Mouse (Mus musculus) liver, embryonic 14 days (tissue): ENCODE results near the gene Dppa5a. TPM values are rescaled to one million over a fixed set of nuclear protein-coding genes. Genes with fewer than 3 reads are reported as not detected.

Experiments
- polyA plus RNA-seq: library from polyadenylated mRNA; depleted of rRNA; stranded (reverse); fragments of >200 nt; gene quantifications from 2 replicates; pipeline ENCODE4 v1.2.3, GENCODE M21; 2012; rRNA removed

Dppa5a gene
- polyA plus RNA-seq, result not detected in 2 replicates

GRCm38 (mm10) chr9:78367959-78368358 lies at the start of gene Dppa5a:
Gene Dppa5a (minus strand): TSS chr9:78368177.

GRCm38 (mm10) chr9:78395630-78396351 lies 27.8 kb upstream of the Dppa5a start, which contains the start of gene Ddx43:
Gene Ddx43 (plus strand): TSS chr9:78395777.

GRCm38 (mm10) chr9:78378113-78378785 lies 10.3 kb upstream of the Dppa5a start, which contains the start of gene Ooep:
Gene Ooep (minus strand): TSS chr9:78378725.

GRCm38 (mm10) chr9:78355611-78356010 lies 12.4 kb downstream of the Dppa5a start, which contains the start of gene Gsta2:
Gene Gsta2 (minus strand): TSS chr9:78355788.

GRCm38 (mm10) chr9:78327289-78327688 lies 40.7 kb downstream of the Dppa5a start, which contains the start of gene Omt2b:
Gene Omt2b (plus strand): TSS chr9:78327589.

Other genes with a start within 250 kb of the Dppa5a start
- 19.2 and 19.8 TPM in 2 replicates for gene Gsta4, start 185.4 kb downstream of the Dppa5a start, polyA plus RNA-seq
- 0.05 and 0.07 TPM in 2 replicates for gene Gsta1, start 137.5 kb downstream of the Dppa5a start, polyA plus RNA-seq
- gene Gm3776, start 111.0 kb downstream of the Dppa5a start, polyA plus RNA-seq, result not detected in 2 replicates
- 0.03 TPM in 1 of 2 replicates, not detected in the other for gene Gm10639, start 78.3 kb downstream of the Dppa5a start, polyA plus RNA-seq
- not detected in 2 replicates for gene Omt2a, start 53.4 kb downstream of the Dppa5a start, polyA plus RNA-seq
- not detected in 2 replicates for gene Omt2b, start 40.6 kb downstream of the Dppa5a start, polyA plus RNA-seq
- 0.09 and 0.16 TPM in 2 replicates for gene Gsta2, start 12.4 kb downstream of the Dppa5a start, polyA plus RNA-seq
- not detected in 2 replicates for gene Ooep, start 10.5 kb upstream of the Dppa5a start, polyA plus RNA-seq
- gene Ddx43, start 27.6 kb upstream of the Dppa5a start, polyA plus RNA-seq, result 0.02 and 0.06 TPM in 2 replicates
- 0.98 and 1.4 TPM in 2 replicates for gene Cgas, start 75.1 kb upstream of the Dppa5a start, polyA plus RNA-seq
- 14.2 and 14.6 TPM in 2 replicates for gene Mto1, start 80.0 kb upstream of the Dppa5a start, polyA plus RNA-seq
- 0.15 and 0.18 TPM in 2 replicates for gene Gm17324, start 80.6 kb upstream of the Dppa5a start, polyA plus RNA-seq
- 4,310 and 4,502 TPM in 2 replicates for gene Eef1a1, start 121.0 kb upstream of the Dppa5a start, polyA plus RNA-seq
- gene Slc17a5, start 219.9 kb upstream of the Dppa5a start, polyA plus RNA-seq, result 2.0 and 2.4 TPM in 2 replicates
- 0.07 and 0.14 TPM in 2 replicates for gene Cd109, start 247.4 kb upstream of the Dppa5a start, polyA plus RNA-seq